Mouse (Mus musculus) G1E (cell line): ENCODE results near the gene Mnat1. TPM values are rescaled to one million over a fixed set of nuclear protein-coding genes. Genes with fewer than 3 reads are reported as not detected.

Source experiments
- ATAC-seq: 2 replicates; pipeline ENCODE4 v1.8.0; 2016; ENCODE audit warnings: mild to moderate bottlenecking; ENCODE audit not compliant: insufficient number of reproducible peaks, poor library complexity, low FRiP score, severe bottlenecking; ENCODE audit errors: extremely low read depth
- DNase-seq: peaks from one replicate; pipeline ENCODE4 v3.0.0; 2012; ENCODE audit warnings: low spot score
- H3K27me3 ChIP-seq: 2 replicates; pipeline ENCODE4 v1.6.1; 2012; ENCODE audit warnings: mild to moderate bottlenecking, low read length, inconsistent platforms; ENCODE audit not compliant: insufficient read depth
- H3K36me3 ChIP-seq: replicated peaks from 2 replicates; pipeline ENCODE3; 2012; ENCODE audit warnings: mild to moderate bottlenecking, inconsistent platforms
- H3K4me1 ChIP-seq: 2 replicates; pipeline ENCODE4 v1.6.1; 2012; ENCODE audit warnings: low read depth, low read length, inconsistent platforms, mixed read lengths; ENCODE audit not compliant: insufficient read depth
- H3K4me3 ChIP-seq: 2 replicates; pipeline ENCODE4 v1.5.1; 2012; ENCODE audit warnings: low read depth, mild to moderate bottlenecking, inconsistent platforms, low read length, moderate library complexity, mixed read lengths
- H3K9me3 ChIP-seq: replicated peaks from 2 replicates; pipeline ENCODE4 v1.6.1; 2012; ENCODE audit warnings: inconsistent platforms
- CTCF ChIP-seq: IDR thresholded peaks from 2 replicates; pipeline ENCODE4 v1.5.1; 2012; ENCODE audit warnings: low read depth, low read length, inconsistent platforms, mixed read lengths
- GATA1 ChIP-seq: IDR thresholded peaks from 2 replicates; pipeline ENCODE4 v1.6.1; 2012; ENCODE audit warnings: borderline replicate concordance, low read length, inconsistent platforms, mixed read lengths
- GATA2 ChIP-seq: IDR thresholded peaks from 2 replicates; pipeline ENCODE4 v1.6.1; 2012; ENCODE audit warnings: low read depth, low read length, inconsistent platforms, borderline replicate concordance
- POLR2AphosphoS5 ChIP-seq: IDR thresholded peaks from 2 replicates; pipeline ENCODE4 v1.6.1; 2012; ENCODE audit warnings: low read depth, low read length, inconsistent platforms; ENCODE audit not compliant: insufficient replicate concordance
- TAL1 ChIP-seq: conservative IDR thresholded peaks from 2 replicates; pipeline ENCODE4 v1.6.1; 2012; ENCODE audit warnings: low read depth, low read length, inconsistent platforms, mixed read lengths
- polyA plus RNA-seq: library from polyadenylated mRNA; stranded (reverse); fragments of >175 nt; gene quantifications from 2 replicates; pipeline ENCODE4 v1.2.3, GENCODE M21; 2012
- total RNA-seq, 2 experiments: library from RNA; stranded (forward) in 1 of 2; stranded (reverse) in 1 of 2; fragments of 200-1000 nt in 1 of 2; fragments of >200 nt in 1 of 2; fragmentation: Nextera tagmentation in 1 of 2; gene quantifications; 2 replicates each; pipeline ENCODE4 v1.2.3; 2014 to 2017

Mnat1 gene
- total and polyA plus RNA-seq, 3 experiments = 5.1 to 70.7 (median 37.0) TPM

GRCm38 (mm10) chr12:73210454-73210853 is 86.9 kb downstream of the Mnat1 start:
- DNase-seq (peak; percentile 15), ATAC-seq (peak; percentile 43)
- no peak for TF ChIP-seq GATA2
- no peak for TF ChIP-seq CTCF
- TF ChIP-seq GATA1 = no peak
- no peak for TF ChIP-seq POLR2AphosphoS5
- no peak for TF ChIP-seq TAL1
- peaks cover 61% of the 10 kb centered on the region for H3K4me1 ChIP-seq
- peaks cover 7% of the 10 kb centered on the region for H3K36me3 ChIP-seq
- H3K4me3 ChIP-seq = no peak overlapping the region; the same call in 1 of the 2 replicates
- no peaks in the 10 kb centered on the region for H3K27me3 ChIP-seq
- no peaks in the 10 kb centered on the region for H3K9me3 ChIP-seq

- Histone ChIP-seq H3K4me3 (no peak overlapping the region), H3K36me3 (peaks cover 40% of the 10 kb centered on the region), H3K27me3 (no peaks in the 10 kb centered on the region), H3K4me1 (peaks cover 26% of the 10 kb centered on the region), H3K9me3 (no peaks in the 10 kb centered on the region)
- ATAC-seq (no peak), DNase-seq (no peak)
- TF ChIP-seq CTCF (no peak), POLR2AphosphoS5 (no peak), GATA2 (no peak), GATA1 (no peak), TAL1 (no peak)
These were observed 92.3 kb downstream of the Mnat1 start for GRCm38 (mm10) chr12:73215773-73216172.

GRCm38 (mm10) chr12:73218632-73219031 is 95.1 kb downstream of the Mnat1 start:
- no peaks in the 10 kb centered on the region for H3K27me3 ChIP-seq
- H3K36me3 ChIP-seq = peaks cover 54% of the 10 kb centered on the region
- DNase-seq (no peak), ATAC-seq (no peak)
- H3K4me1 ChIP-seq = peaks cover 24% of the 10 kb centered on the region
- no peak for TF ChIP-seq GATA2
- no peak for TF ChIP-seq GATA1
- TF ChIP-seq CTCF = 0 out of 2 replicates have a peak, but pooled peaks have one; percentile 13
- no peak for TF ChIP-seq TAL1
- TF ChIP-seq POLR2AphosphoS5 = no peak
- no peak overlapping the region for H3K4me3 ChIP-seq
- H3K9me3 ChIP-seq = no peaks in the 10 kb centered on the region

- TF ChIP-seq TAL1 (peak; percentile 21; the same call in 1 of the 2 replicates), GATA1 (no peak)
- no peak overlapping the region for H3K4me3 ChIP-seq
- H3K36me3 ChIP-seq = peaks cover 58% of the 10 kb centered on the region
- ATAC-seq (no peak), DNase-seq (no peak)
- no peaks in the 10 kb centered on the region for H3K9me3 ChIP-seq
- peaks cover 16% of the 10 kb centered on the region for H3K4me1 ChIP-seq
- H3K27me3 ChIP-seq = no peaks in the 10 kb centered on the region
These were observed 97.7 kb downstream of the Mnat1 start for GRCm38 (mm10) chr12:73221235-73221634.

- TF ChIP-seq GATA2 = no peak
- no peak for TF ChIP-seq CTCF
- TF ChIP-seq GATA1 = no peak
- TF ChIP-seq POLR2AphosphoS5 = no peak
- no peak for TF ChIP-seq TAL1
- Histone ChIP-seq H3K36me3 (peaks cover 42% of the 10 kb centered on the region), H3K4me3 (no peak overlapping the region), H3K4me1 (peaks cover 13% of the 10 kb centered on the region), H3K27me3 (no peaks in the 10 kb centered on the region), H3K9me3 (no peaks in the 10 kb centered on the region)
- DNase-seq (no peak), ATAC-seq (no peak)
These were observed 100.4 kb downstream of the Mnat1 start for GRCm38 (mm10) chr12:73223872-73224271.

GRCm38 (mm10) chr12:73228427-73228826 is 104.9 kb downstream of the Mnat1 start:
- ATAC-seq (no peak), DNase-seq (no peak)
- no peak for TF ChIP-seq POLR2AphosphoS5
- TF ChIP-seq GATA1 = no peak
- no peak for TF ChIP-seq TAL1
- TF ChIP-seq GATA2 = no peak
- TF ChIP-seq CTCF = no peak
- H3K9me3 ChIP-seq = no peaks in the 10 kb centered on the region
- peaks cover 19% of the 10 kb centered on the region for H3K36me3 ChIP-seq
- no peaks in the 10 kb centered on the region for H3K4me1 ChIP-seq
- no peak overlapping the region for H3K4me3 ChIP-seq
- no peaks in the 10 kb centered on the region for H3K27me3 ChIP-seq

GRCm38 (mm10) chr12:73230196-73230595 is 106.7 kb downstream of the Mnat1 start:
- no peaks in the 10 kb centered on the region for H3K27me3 ChIP-seq
- H3K4me1 ChIP-seq = no peaks in the 10 kb centered on the region
- no peak overlapping the region for H3K4me3 ChIP-seq
- TF ChIP-seq CTCF (no peak), GATA2 (no peak), POLR2AphosphoS5 (no peak), GATA1 (no peak), TAL1 (no peak)
- H3K36me3 ChIP-seq = peaks cover 14% of the 10 kb centered on the region
- H3K9me3 ChIP-seq = no peaks in the 10 kb centered on the region
- DNase-seq (no peak), ATAC-seq (no peak)
